Mouse (Mus musculus) splenic B cell, adult 2 months (primary cell): Measurements from ENCODE around the gene Zc3hav1l.
A peak's percentile ranks its signal among the peaks of the same experiment; 100 is the strongest.

Experiments
- DNase-seq: peaks from one replicate; pipeline ENCODE4 v3.0.0-alpha.2; 2011; ENCODE audit warnings: low read depth, low spot score
- H3K27me3 ChIP-seq: 2 replicates; pipeline ENCODE4 v1.6.1; 2012; ENCODE audit warnings: mild to moderate bottlenecking, low read length, moderate library complexity, mixed read lengths; ENCODE audit not compliant: control insufficient read depth, poor library complexity, insufficient read depth, severe bottlenecking
- H3K36me3 ChIP-seq: 2 replicates; pipeline ENCODE4 v1.6.1; 2012; ENCODE audit warnings: mild to moderate bottlenecking, low read length, moderate library complexity, mixed read lengths; ENCODE audit not compliant: control insufficient read depth, poor library complexity, insufficient read depth, severe bottlenecking

Gene Zc3hav1l

GRCm38 (mm10) chr6:38298761-38299401 lies at the start of gene Zc3hav1l:
Zc3hav1l (minus strand) TSS chr6:38299259.
- no peaks in the 10 kb centered on the region for H3K27me3 ChIP-seq
- peak; percentile 44 for DNase-seq
- no peaks in the 10 kb centered on the region for H3K36me3 ChIP-seq

GRCm38 (mm10) chr6:38347875-38348274 lies 48.8 kb upstream of the Zc3hav1l start:
- H3K27me3 ChIP-seq: no peaks in the 10 kb centered on the region
- 0 out of 2 replicates have a peak, but pooled peaks cover 3% of the 10 kb centered on the region for H3K36me3 ChIP-seq
- DNase-seq: peak; percentile 35

- H3K36me3 ChIP-seq: 0 out of 2 replicates have a peak, but pooled peaks cover 3% of the 10 kb centered on the region
- H3K27me3 ChIP-seq: no peaks in the 10 kb centered on the region
- peak; percentile 33 for DNase-seq
Observed at GRCm38 (mm10) chr6:38345796-38346195, 46.7 kb upstream of the Zc3hav1l start.

- no peak for DNase-seq
- H3K27me3 ChIP-seq: no peaks in the 10 kb centered on the region
- H3K36me3 ChIP-seq: 0 out of 2 replicates have a peak, but pooled peaks cover 1% of the 10 kb centered on the region
Observed at GRCm38 (mm10) chr6:38344006-38344670, 45.1 kb upstream of the Zc3hav1l start.

GRCm38 (mm10) chr6:38343581-38343980 lies 44.5 kb upstream of the Zc3hav1l start:
- Histone ChIP-seq H3K27me3 (no peaks in the 10 kb centered on the region), H3K36me3 (0 out of 2 replicates have a peak, but pooled peaks cover 1% of the 10 kb centered on the region)
- no peak for DNase-seq

- Histone ChIP-seq H3K27me3 (no peaks in the 10 kb centered on the region), H3K36me3 (0 out of 2 replicates have a peak, but pooled peaks cover 1% of the 10 kb centered on the region)
- no peak for DNase-seq
Observed at GRCm38 (mm10) chr6:38342666-38342992, 43.6 kb upstream of the Zc3hav1l start.

GRCm38 (mm10) chr6:38341751-38342665 lies 42.9 kb upstream of the Zc3hav1l start:
- Histone ChIP-seq H3K27me3 (no peaks in the 10 kb centered on the region), H3K36me3 (peaks cover 1% of the 10 kb centered on the region; the same call in 1 of the 2 replicates)
- peak; percentile 52 for DNase-seq

GRCm38 (mm10) chr6:38339078-38339477 lies 40.0 kb upstream of the Zc3hav1l start:
- Histone ChIP-seq H3K36me3 (peaks cover 19% of the 10 kb centered on the region), H3K27me3 (no peaks in the 10 kb centered on the region)
- DNase-seq: no peak

GRCm38 (mm10) chr6:38337951-38338350 lies 38.9 kb upstream of the Zc3hav1l start:
- Histone ChIP-seq H3K27me3 (no peaks in the 10 kb centered on the region), H3K36me3 (peaks cover 19% of the 10 kb centered on the region)
- DNase-seq: no peak

GRCm38 (mm10) chr6:38337166-38337705 lies 38.2 kb upstream of the Zc3hav1l start:
- Histone ChIP-seq H3K27me3 (no peaks in the 10 kb centered on the region), H3K36me3 (peaks cover 20% of the 10 kb centered on the region)
- DNase-seq: peak; percentile 40

- H3K27me3 ChIP-seq: no peaks in the 10 kb centered on the region
- no peak for DNase-seq
- H3K36me3 ChIP-seq: peaks cover 28% of the 10 kb centered on the region
Observed at GRCm38 (mm10) chr6:38335264-38335663, 36.2 kb upstream of the Zc3hav1l start.

- DNase-seq: peak; percentile 52
- no peaks in the 10 kb centered on the region for H3K27me3 ChIP-seq
- peaks cover 35% of the 10 kb centered on the region for H3K36me3 ChIP-seq
Observed at GRCm38 (mm10) chr6:38326596-38326995, 27.5 kb upstream of the Zc3hav1l start.

- DNase-seq: peak; percentile 67
- peaks cover 55% of the 10 kb centered on the region for H3K36me3 ChIP-seq
- no peaks in the 10 kb centered on the region for H3K27me3 ChIP-seq
Observed at GRCm38 (mm10) chr6:38320621-38321020, 21.6 kb upstream of the Zc3hav1l start.

GRCm38 (mm10) chr6:38316050-38316449 lies 17.0 kb upstream of the Zc3hav1l start:
- H3K36me3 ChIP-seq: peaks cover 39% of the 10 kb centered on the region
- DNase-seq: no peak
- no peaks in the 10 kb centered on the region for H3K27me3 ChIP-seq
